Mouse (Mus musculus) T-helper 1 cell (primary cell): Measurements from ENCODE around the gene Rsph10b.
"Not testable (repeated sequence)": the region's sequence is repeated elsewhere in the genome, so short reads cannot be mapped to it uniquely, and the experiment has no call there.

ENCODE experiments used
- in situ Hi-C: fragments of 300-600 bp; cut with MboI, MseI; formaldehyde crosslinking; loops from one replicate; pipeline ENCODE4 v1.15.1; 2025; ENCODE audit warnings: high pct_unique_total_duplicates

Rsph10b gene

DNA sequence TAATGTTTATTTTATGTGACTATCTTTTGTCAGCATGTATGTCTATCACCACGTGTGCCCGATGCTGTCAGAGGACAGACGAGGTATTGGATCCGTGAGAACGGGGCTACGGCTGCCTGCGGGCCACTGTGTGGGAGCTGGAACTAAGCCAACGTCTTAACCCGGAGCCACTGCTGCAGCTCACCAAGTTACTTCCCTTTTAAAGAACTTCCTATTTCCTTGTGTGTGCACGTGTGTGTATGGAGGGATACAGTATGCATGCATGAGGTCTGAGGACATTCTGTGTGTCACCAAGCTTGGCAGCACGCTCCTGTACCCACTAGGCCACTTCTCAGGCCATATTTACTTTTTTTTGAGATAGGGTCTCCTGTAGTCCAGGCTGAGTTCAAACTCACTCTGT, 57.3 kb downstream of the Rsph10b start:
- in situ Hi-C loops: loop anchor here (10.0 kb wide), 1 partner anchor 795 kb away; no protein-coding TSS in a partner anchor

DNA sequence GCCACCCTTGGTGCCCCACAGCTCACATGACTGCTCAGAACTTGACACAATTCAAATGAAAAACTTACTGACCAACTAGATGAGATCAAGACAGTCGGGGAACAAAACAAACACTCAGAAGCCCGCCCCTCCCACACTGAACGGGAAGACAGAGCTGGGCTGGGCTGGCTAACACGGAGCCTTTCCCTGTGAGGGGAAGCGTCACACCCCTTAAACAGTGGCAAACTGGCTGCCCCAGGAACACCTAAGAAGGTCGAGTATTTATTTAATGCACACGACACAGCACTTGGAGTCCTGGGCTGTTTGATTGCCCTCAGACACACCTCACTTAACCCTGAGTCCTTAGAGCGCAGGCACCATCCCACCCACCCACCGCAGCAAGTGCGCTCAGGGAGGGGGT, 59.8 kb downstream of the Rsph10b start:
- in situ Hi-C loops: loop anchor here (10.0 kb wide), 1 partner anchor 792 kb away; no protein-coding TSS in a partner anchor

DNA sequence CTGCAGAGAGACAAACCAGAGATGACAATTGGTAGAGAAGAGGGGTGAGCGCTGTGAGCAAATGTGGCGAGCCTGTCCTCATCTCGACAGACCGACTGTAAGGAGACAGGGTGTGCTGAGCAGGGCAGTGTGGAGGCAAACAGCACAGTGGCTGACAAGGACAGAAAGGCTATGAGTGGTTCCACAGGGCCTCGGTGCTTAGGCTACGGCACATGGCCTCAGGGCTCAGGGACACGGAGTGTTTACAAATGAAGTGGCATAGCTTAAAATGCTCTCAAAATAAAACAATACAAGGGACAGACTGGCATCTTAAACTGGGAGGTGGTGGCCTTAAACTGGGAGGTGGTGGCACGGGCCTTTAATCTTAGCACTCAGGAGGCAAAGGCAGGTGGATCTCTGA, 60.4 kb downstream of the Rsph10b start:
- in situ Hi-C loops: loop anchor here (10.0 kb wide), 1 partner anchor 792 kb away; no protein-coding TSS in a partner anchor

DNA sequence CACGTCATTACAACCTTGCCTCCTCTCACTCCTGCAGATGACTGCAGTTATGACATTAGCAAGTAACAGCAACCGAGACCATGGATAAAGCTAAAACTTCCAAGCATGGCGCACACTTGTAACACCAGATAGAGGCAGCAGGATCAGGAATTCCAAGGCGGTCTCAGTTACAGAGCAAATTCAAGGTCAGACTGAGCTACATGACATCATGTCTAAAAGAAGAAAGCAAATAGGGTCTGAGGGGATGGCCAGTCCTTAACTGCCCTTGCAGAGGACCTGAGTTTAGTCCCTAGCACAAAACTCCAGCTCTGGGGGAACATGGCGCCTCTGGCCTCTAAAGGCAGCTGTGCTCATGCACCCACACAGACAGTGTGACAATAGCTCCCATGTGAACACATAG, 61.0 kb downstream of the Rsph10b start:
- in situ Hi-C loops: loop anchor here (10.0 kb wide), 1 partner anchor 791 kb away; no protein-coding TSS in a partner anchor

DNA sequence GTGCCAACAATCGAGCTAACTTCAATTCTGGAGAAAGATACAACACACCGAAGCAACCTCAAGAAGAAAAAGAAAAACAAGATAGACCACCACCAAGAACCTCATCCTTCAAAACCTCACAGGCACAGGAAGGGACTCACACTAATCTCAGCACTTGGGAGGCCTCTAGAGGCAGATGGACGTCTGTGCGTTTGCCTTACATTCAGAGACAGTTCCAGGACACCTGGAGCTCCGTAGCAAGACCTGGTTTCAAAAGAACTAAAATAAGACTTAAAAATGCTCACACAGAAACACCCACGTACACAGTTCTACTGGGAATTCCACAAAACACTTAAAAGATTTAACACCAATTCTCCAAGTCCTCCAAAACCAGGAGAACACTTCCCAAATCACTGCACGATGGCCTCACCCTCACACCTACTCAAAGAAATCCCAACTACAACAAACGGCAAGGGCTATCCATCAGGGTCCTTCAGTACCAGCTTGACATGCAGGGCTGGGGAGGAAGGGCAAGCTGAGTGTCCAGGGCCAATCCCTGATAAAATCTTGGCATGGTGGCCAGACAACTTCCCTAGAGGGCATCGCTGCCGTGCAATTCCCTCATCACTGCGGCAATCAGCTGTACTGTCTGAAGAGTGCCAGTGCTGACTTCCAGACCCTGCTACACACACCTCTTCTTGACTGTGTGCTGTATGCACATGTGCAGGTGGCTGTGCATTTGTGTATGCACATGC, 62.0 kb downstream of the Rsph10b start:
- in situ Hi-C loops: loop anchor here (10.0 kb wide), 1 partner anchor 790 kb away; no protein-coding TSS in a partner anchor

- in situ Hi-C loops: loop anchor here (10.0 kb wide), 1 partner anchor 785 kb away; no protein-coding TSS in a partner anchor
These were observed 66.6 kb downstream of the Rsph10b start for GRCm38 (mm10) chr5:143999409-143999808.

GRCm38 (mm10) chr5:144002461-144003192, 69.8 kb downstream of the Rsph10b start:
- in situ Hi-C loops: no loop called here

DNA sequence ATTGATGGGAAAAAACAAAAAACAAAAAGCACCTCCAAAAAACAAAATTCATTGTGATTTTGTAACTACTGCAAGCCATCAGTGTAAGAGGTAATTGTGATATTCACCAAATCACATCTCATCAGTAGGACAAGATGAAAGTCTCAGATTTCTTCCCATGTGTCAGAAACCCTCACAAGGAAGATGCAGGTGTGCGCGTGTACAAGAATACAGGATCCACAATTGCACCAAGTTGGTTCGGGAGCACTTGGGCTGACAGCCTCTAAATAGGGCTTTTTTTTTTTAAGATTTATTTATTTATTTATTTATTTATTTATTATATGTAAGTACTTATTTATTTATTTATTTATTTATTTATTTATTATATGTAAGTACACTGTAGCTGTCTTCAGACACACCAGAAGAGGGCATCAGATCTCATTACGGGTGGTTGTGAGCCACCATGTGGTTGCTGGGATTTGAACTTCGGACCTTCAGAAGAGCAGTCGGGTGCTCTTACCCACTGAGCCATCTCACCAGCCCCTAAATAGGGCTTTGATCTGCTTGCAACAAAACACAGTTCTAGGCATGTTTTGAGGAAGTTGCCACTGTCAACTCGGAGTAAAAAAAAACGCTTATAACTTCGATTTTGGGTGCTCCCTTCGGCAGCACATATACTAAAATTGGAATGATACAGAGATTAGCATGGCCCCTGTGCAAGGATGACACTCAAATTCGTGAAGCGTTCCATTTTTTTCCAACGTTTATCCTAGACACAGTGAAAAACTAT, 80.7 kb downstream of the Rsph10b start:
- in situ Hi-C loops: not testable (repeated sequence)

- in situ Hi-C loops: no loop called here
These were observed 81.9 kb downstream of the Rsph10b start, which contains the start of gene Ccz1 for GRCm38 (mm10) chr5:144014551-144015311. Gene Ccz1, minus strand, starts transcription at chr5:144014877.

- in situ Hi-C loops: no loop called here
These were observed 82.4 kb downstream of the Rsph10b start for GRCm38 (mm10) chr5:144015312-144015650.

DNA sequence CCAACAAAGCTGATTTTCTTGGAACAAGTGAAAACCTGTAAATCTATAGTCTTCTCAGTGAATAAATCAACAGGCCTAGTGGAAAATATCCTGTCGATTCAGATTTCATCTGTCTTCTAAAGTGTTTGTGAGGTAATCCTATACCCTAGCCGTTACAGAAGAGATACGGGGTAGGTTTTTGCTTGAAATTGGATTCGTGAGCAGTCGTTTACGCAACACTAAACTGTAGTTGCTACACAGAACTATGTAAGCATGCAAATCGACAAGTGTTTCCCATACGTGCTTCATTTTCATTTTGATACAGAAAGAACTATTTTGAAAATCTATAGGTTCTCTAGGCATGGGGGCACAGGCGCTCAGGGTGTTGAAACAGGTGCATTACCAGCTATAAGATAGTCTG, 83.0 kb downstream of the Rsph10b start:
- in situ Hi-C loops: no loop called here

GRCm38 (mm10) chr5:144026620-144027263, 93.9 kb downstream of the Rsph10b start, which contains the start of gene Ocm:
Gene Ocm, minus strand, starts transcription at chr5:144026670.
- in situ Hi-C loops: no loop called here

DNA sequence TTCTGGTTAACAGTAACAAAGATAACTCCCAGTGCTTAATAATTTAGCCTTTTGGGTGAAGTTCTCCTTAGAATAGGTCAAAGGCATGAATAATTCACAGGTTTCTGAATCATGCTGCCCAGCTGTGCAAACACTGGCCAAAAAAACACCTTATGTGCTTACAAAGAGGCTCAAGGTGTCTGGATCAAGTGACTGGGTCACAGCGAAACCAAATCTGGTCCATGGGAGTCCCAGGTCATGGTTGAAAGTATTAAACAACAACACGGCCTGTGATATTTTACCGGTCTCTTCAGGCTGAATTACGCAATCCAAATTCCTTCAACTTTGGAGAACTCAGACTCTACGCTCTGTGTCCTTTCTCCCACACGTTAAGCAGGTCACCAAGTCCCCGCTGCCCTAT, 99.7 kb downstream of the Rsph10b start:
- in situ Hi-C loops: no loop called here

DNA sequence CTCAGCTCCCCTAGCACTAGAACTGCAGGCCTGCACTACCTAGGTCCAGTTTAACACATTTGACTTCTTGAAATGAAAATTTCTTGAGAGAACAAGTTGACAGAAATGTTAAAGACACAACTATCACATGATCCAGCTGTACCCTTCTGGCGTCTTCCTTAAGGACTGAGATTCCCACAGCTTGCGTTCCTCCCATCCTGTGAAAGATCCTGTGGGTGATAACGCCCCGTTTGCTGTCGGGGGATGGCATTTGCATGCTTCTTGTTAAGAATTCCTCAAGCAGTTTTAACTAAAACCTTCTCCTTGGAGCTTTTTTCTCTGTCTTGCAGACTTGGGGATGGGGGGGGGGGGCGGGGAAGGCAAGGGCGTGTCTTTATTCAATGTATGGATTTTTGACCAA, 101.7 kb downstream of the Rsph10b start:
- in situ Hi-C loops: no loop called here
